Mouse (Mus musculus): Measurements from ENCODE around the gene Caly. TPM values are rescaled to one million over a fixed set of nuclear protein-coding genes. Genes with fewer than 3 reads are reported as not detected.
A peak's percentile ranks its signal among the peaks of the same experiment; 100 is the strongest.

Caly gene
- polyA plus RNA-seq, 1 experiment from 2014 or later, result 3.1 TPM

DNA sequence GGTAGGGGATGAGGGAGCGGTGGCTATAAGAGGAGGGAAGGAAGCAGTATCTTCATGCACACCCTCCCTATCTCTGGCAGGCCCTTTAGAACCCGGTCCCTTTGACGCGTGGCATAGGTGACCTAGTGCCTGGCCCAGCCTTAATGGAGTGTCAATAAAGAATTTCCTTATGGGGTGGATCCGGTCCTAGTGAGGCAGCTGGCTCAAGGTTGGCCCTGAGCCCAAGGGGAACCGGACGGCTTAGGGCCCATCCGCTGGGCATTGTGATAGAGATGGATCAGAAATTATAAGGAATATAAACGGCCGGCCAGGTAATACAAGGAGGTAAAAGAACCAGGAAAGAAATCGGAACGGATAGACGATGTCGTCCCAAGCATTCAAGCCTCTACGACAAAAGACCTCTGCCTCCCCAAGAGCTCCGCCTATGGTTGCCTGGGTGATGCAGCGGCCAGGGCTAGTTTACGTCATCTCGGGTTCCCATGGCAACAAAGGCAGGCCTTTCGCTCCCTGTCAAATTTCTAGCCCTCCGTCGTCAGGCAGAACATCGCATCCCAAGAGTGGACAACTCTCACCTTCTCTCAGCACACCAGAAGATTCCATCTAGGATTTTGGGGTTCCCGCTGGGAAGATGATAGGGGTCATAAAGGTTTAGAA is 1.7 kb downstream of the Caly start:
- no peaks in the 10 kb centered on the region for H3K9me3 ChIP-seq
- peaks cover 51% of the 10 kb centered on the region for H3K27me3 ChIP-seq
- H3K4me2 ChIP-seq, result peak overlapping the region; percentile 55
- ATAC-seq (ENCODE audit: insufficient number of reproducible peaks, insufficient read depth, low FRiP score, low TSS enrichment, low read depth), result no peak
- 3% methylated on average over 24 of the region's 24 CpGs for WGBS
- H3K27ac ChIP-seq, result no peak overlapping the region
- peaks cover 13% of the 10 kb centered on the region for H3K4me1 ChIP-seq
- no peaks in the 10 kb centered on the region for H3K36me3 ChIP-seq
- H3K4me3 ChIP-seq, result peak overlapping the region; percentile 35
- 0 out of 2 replicates have a peak overlapping the region, but pooled peaks have one; percentile 33 for H3K9ac ChIP-seq

DNA sequence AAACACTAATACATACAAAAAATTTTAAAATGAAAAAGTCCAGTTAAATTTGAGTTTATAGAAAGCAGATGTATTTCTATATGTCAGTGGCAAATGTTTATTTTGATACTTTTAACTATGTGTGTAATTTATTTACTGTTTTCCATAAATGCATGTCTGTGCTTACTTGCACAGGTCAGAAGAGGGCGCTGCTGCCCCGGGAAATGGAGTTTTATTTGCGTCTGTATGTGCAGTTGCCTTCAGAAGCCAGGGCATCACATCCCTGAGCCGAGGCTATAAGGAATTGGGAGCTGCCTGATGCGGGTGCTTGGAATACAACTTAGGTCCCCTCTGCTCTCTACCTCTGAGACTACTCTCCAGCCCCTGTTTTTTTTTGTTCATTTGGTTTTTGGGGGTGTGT is 3.6 kb downstream of the Caly start:
- 9% methylated on average over 5 of the region's 5 CpGs for WGBS
- Histone ChIP-seq H3K4me2 (no peak overlapping the region), H3K36me3 (no peaks in the 10 kb centered on the region), H3K27me3 (peaks cover 50% of the 10 kb centered on the region), H3K9me3 (no peaks in the 10 kb centered on the region), H3K4me1 (peaks cover 13% of the 10 kb centered on the region), H3K4me3 (no peak overlapping the region), H3K27ac (no peak overlapping the region), H3K9ac (no peak overlapping the region)
- ATAC-seq (ENCODE audit: insufficient number of reproducible peaks, insufficient read depth, low FRiP score, low TSS enrichment, low read depth), result no peak

DNA sequence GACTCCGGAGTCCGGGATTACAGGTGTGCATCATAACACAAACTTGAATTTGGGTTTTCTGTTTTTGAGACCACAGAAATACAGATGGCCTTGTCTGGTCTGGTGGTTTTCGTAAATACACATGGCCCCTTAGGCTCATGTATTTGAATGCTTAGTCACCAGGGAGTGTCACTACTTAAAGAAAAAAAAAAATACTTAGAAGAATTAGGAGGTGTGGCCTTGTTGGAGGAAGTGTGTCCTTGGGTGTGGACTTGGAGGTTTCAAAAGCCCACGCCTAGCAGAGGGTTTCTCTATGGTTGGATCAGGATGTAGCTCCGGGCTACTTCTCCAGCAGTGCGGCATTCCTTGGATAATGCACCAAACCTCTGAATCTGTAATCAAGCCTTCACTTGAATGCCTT is 4.7 kb downstream of the Caly start:
- Histone ChIP-seq H3K27me3 (peaks cover 46% of the 10 kb centered on the region), H3K27ac (no peak overlapping the region), H3K9ac (no peak overlapping the region), H3K4me3 (no peak overlapping the region), H3K36me3 (no peaks in the 10 kb centered on the region), H3K9me3 (no peaks in the 10 kb centered on the region), H3K4me2 (no peak overlapping the region), H3K4me1 (peaks cover 13% of the 10 kb centered on the region)
- 63% methylated on average over 6 of the region's 6 CpGs for WGBS
- no peak for ATAC-seq (ENCODE audit: insufficient number of reproducible peaks, insufficient read depth, low FRiP score, low TSS enrichment, low read depth)

GRCm38 (mm10) chr7:140070042-140070711 is 12.2 kb downstream of the Caly start:
- H3K9me3 ChIP-seq, result no peaks in the 10 kb centered on the region
- peaks cover 48% of the 10 kb centered on the region for H3K27me3 ChIP-seq
- ATAC-seq (ENCODE audit: insufficient number of reproducible peaks, insufficient read depth, low FRiP score, low TSS enrichment, low read depth), result no peak
- H3K4me2 ChIP-seq, result peak overlapping the region; percentile 56
- H3K36me3 ChIP-seq, result no peaks in the 10 kb centered on the region
- peak overlapping the region; percentile 54 for H3K9ac ChIP-seq
- no peaks in the 10 kb centered on the region; the same call in 1 of the 2 replicates for H3K4me1 ChIP-seq
- peak overlapping the region; percentile 31 for H3K4me3 ChIP-seq
- 31% methylated on average over 32 of the region's 39 CpGs for WGBS
- H3K27ac ChIP-seq, result no peak overlapping the region

GRCm38 (mm10) chr7:140067397-140067796 is 15.0 kb downstream of the Caly start:
- H3K9me3 ChIP-seq, result no peaks in the 10 kb centered on the region
- no peaks in the 10 kb centered on the region; the same call in 1 of the 2 replicates for H3K4me1 ChIP-seq
- no peak overlapping the region for H3K27ac ChIP-seq
- WGBS, result 56% methylated on average over 6 of the region's 6 CpGs
- no peak overlapping the region for H3K9ac ChIP-seq
- H3K36me3 ChIP-seq, result no peaks in the 10 kb centered on the region
- H3K27me3 ChIP-seq, result peaks cover 66% of the 10 kb centered on the region
- H3K4me3 ChIP-seq, result no peak overlapping the region
- no peak for ATAC-seq (ENCODE audit: insufficient number of reproducible peaks, insufficient read depth, low FRiP score, low TSS enrichment, low read depth)
- H3K4me2 ChIP-seq, result no peak overlapping the region

- H3K27ac ChIP-seq, result no peak overlapping the region
- WGBS, result 21% methylated on average over 7 of the region's 7 CpGs
- H3K4me2 ChIP-seq, result no peak overlapping the region
- H3K27me3 ChIP-seq, result peaks cover 80% of the 10 kb centered on the region
- H3K36me3 ChIP-seq, result no peaks in the 10 kb centered on the region
- H3K9me3 ChIP-seq, result no peaks in the 10 kb centered on the region
- no peak for ATAC-seq (ENCODE audit: insufficient number of reproducible peaks, insufficient read depth, low FRiP score, low TSS enrichment, low read depth)
- H3K4me1 ChIP-seq, result peaks cover 18% of the 10 kb centered on the region
- no peak overlapping the region for H3K4me3 ChIP-seq
- no peak overlapping the region for H3K9ac ChIP-seq
Observed at GRCm38 (mm10) chr7:140063092-140063491, 19.3 kb downstream of the Caly start.

DNA sequence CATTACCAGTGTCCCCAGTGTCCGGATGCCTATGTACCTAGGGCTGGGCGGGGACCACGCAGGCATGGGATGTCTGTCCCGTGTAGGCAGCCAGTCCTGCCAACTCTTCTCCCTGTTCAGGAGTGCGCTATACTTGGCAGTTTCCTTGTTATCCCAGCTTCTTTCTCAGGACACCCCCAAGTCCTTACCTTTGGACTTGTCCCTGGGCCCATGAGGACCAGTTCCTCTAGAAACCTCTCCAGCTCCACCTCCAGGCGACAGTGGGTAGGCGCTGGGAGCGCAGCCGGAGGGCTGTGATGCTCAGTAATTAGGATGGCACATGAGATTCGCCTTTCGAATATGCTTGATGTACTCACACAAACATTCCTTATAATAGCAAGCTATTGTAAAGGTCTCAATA is 20.0 kb downstream of the Caly start:
- Histone ChIP-seq H3K4me3 (no peak overlapping the region), H3K36me3 (no peaks in the 10 kb centered on the region), H3K4me1 (peaks cover 19% of the 10 kb centered on the region), H3K4me2 (no peak overlapping the region), H3K9ac (no peak overlapping the region), H3K9me3 (no peaks in the 10 kb centered on the region), H3K27me3 (peaks cover 88% of the 10 kb centered on the region), H3K27ac (no peak overlapping the region)
- 19% methylated on average over 11 of the region's 11 CpGs for WGBS
- no peak for ATAC-seq (ENCODE audit: insufficient number of reproducible peaks, insufficient read depth, low FRiP score, low TSS enrichment, low read depth)

DNA sequence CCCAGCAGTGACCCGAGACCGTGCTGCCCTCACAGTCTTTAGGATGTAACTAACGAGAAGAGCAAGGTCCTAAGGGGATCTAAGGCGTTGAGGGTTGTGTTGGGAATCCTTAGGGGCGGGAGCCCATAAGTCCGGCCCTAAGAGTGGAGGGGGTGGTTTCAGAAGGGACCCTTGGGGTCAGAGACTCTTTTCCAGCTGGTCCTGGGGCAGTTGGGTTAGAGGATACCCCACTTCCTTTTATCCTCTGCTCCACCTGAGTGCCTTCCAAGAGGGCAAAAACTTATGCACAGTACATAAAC is 20.6 kb downstream of the Caly start:
- H3K9me3 ChIP-seq, result no peaks in the 10 kb centered on the region
- H3K27ac ChIP-seq, result no peak overlapping the region
- peak overlapping the region; percentile 95 for H3K4me2 ChIP-seq
- peak overlapping the region; percentile 67; the same call in 1 of the 2 replicates for H3K9ac ChIP-seq
- H3K4me1 ChIP-seq, result peaks cover 19% of the 10 kb centered on the region
- H3K4me3 ChIP-seq, result peak overlapping the region; percentile 49
- no peak for ATAC-seq (ENCODE audit: insufficient number of reproducible peaks, insufficient read depth, low FRiP score, low TSS enrichment, low read depth)
- peaks cover 94% of the 10 kb centered on the region for H3K27me3 ChIP-seq
- H3K36me3 ChIP-seq, result no peaks in the 10 kb centered on the region
- WGBS, result 3% methylated on average over 6 of the region's 6 CpGs

GRCm38 (mm10) chr7:140060936-140061831 is 21.2 kb downstream of the Caly start:
- Histone ChIP-seq H3K27me3 (peaks cover 97% of the 10 kb centered on the region), H3K9ac (peak overlapping the region; percentile 67), H3K9me3 (no peaks in the 10 kb centered on the region), H3K4me3 (peak overlapping the region; percentile 49), H3K36me3 (no peaks in the 10 kb centered on the region), H3K27ac (no peak overlapping the region), H3K4me1 (peaks cover 19% of the 10 kb centered on the region), H3K4me2 (peak overlapping the region; percentile 95)
- 0 out of 2 replicates have a peak, but pooled peaks have one; percentile 40 for ATAC-seq (ENCODE audit: insufficient number of reproducible peaks, insufficient read depth, low FRiP score, low TSS enrichment, low read depth)
- WGBS, result 1% methylated on average over 46 of the region's 47 CpGs

DNA sequence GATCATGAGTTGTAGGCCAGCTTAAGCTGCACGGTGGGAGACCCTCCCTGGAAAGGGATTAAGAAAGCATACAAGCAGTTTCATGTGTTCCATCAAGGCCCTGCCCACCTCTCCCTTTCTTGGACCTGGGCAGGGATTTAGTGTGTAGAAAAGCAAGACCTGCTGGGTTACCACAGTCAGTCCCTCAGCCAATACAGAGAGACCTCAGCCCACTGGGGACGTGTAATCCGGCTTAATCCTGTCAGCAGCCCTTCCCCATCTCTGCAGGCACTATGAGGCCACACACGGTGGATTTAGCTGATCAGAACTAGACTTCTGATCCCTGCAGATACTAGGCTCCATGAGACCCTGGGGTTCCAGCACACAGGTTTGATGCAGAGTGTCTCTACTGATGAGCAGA is 22.7 kb downstream of the Caly start:
- no peak overlapping the region for H3K9ac ChIP-seq
- no peak for ATAC-seq (ENCODE audit: insufficient number of reproducible peaks, insufficient read depth, low FRiP score, low TSS enrichment, low read depth)
- no peaks in the 10 kb centered on the region for H3K36me3 ChIP-seq
- peaks cover 19% of the 10 kb centered on the region for H3K4me1 ChIP-seq
- H3K9me3 ChIP-seq, result no peaks in the 10 kb centered on the region
- H3K4me2 ChIP-seq, result no peak overlapping the region
- 30% methylated on average over 4 of the region's 4 CpGs for WGBS
- peaks cover 88% of the 10 kb centered on the region for H3K27me3 ChIP-seq
- H3K4me3 ChIP-seq, result no peak overlapping the region
- no peak overlapping the region for H3K27ac ChIP-seq

DNA sequence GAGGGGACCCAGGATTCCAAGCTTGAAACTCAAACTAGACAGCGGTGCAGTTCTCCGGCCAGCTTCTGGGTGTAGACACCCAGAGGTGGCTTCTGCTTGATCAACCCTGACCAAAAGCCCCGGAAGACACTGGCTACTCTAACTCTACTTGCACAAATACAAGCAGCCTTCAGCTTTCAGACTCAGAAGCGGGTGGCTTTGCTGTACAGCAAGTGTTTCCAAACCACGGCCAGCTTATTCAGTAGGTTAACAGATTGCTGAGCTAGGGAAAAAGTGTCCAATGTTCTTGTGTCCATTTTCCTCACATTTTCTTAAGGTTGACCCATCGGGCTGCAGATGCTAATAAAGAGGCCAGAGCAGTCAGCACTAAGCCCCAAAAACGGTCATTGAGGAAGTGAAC is 23.8 kb downstream of the Caly start:
- H3K9ac ChIP-seq, result peak overlapping the region; percentile 73; the same call in 1 of the 2 replicates
- H3K4me1 ChIP-seq, result peaks cover 19% of the 10 kb centered on the region
- no peak overlapping the region for H3K27ac ChIP-seq
- peaks cover 83% of the 10 kb centered on the region for H3K27me3 ChIP-seq
- H3K36me3 ChIP-seq, result no peaks in the 10 kb centered on the region
- ATAC-seq (ENCODE audit: insufficient number of reproducible peaks, insufficient read depth, low FRiP score, low TSS enrichment, low read depth), result no peak
- H3K9me3 ChIP-seq, result no peaks in the 10 kb centered on the region
- peak overlapping the region; percentile 48 for H3K4me3 ChIP-seq
- H3K4me2 ChIP-seq, result peak overlapping the region; percentile 86
- WGBS, result 21% methylated on average over 7 of the region's 7 CpGs
